8 mouse cellular contexts compared by ENCODE assay signal in the genomic region with DNA sequence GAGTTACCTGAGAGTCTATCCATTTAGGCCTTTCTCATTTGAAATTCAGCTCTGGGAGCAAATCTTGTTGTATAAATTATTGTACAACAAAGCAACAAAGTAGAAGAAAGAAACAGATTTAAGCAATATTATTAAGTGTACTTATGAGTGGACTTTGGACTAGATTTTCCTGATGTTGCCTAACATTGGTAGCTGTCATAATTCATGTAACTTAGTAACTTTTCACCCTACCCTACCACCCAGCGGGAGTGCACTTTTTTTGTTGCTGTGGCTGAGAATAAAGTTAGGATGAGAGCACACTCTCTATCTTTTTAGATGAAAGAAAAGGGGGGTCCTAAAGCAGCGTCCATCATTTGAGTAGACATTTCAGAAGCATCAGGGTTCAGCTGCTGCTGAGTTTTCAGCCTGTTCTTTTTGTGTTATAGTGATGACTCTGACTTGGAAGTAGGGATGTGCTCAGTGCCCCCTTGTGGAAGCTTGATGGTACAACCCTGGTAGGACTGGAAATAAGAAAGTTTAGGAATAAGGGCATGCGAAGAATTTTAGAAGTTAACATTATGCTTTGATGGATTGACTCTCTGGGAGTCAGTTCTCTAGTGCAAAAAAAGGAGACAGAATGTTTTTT. TPM values are rescaled to one million over a fixed set of nuclear protein-coding genes. Genes with fewer than 3 reads are reported as not detected.
DNase-seq lines count a peak whose midpoint lies in the region; ATAC-seq and TF ChIP-seq lines count a peak whose summit lies in the region.

No protein-coding gene starts in this region.

- no peak overlapping the region for H3K4me2 ChIP-seq in hindbrain, postnatal 0 days (ENCODE audit: low read depth, low read length)

- intact Hi-C loops in left cerebral cortex, postnatal 25 days (cut with DNase I), result loop anchor here (5.0 kb wide), 3 partner anchors 66 to 186 kb away; a partner anchor contains a TSS

- peak; percentile 75 for DNase-seq in 3T3-L1 (ENCODE audit: low read depth, low spot score)
- DNase-seq in CD4-positive, CD25-positive, alpha-beta regulatory T cell, adult 2 months (ENCODE audit: low read depth, low spot score), result peak; percentile 69
- peak; percentile 48 for DNase-seq in c-Kit-positive CD71-negative TER-119-negative erythroid progenitor cells, embryonic 14.5 days (ENCODE audit: low read depth)
- DNase-seq in hindbrain, postnatal 0 days (ENCODE audit: low spot score), result peak; percentile 81
- DNase-seq in left cerebral cortex, postnatal 25 days (ENCODE audit: low spot score in 2 of 2), result peak; percentile 69 to 76
- DNase-seq in natural killer cell, adult 2 months (ENCODE audit: low spot score in 2 of 2), result peak; percentile 2 to 16
- no peak for DNase-seq in testis, postnatal 14 days (ENCODE audit: low spot score)

- H3K9ac ChIP-seq in hindbrain, postnatal 0 days (replicated peaks; ENCODE audit: low read length), result no peak overlapping the region

- no peak overlapping the region for H3K4me3 ChIP-seq in hindbrain, postnatal 0 days (ENCODE audit: low read length)

- WGBS in hindbrain, postnatal 0 days, result 43% methylated on average over 3 of the region's 3 CpGs

- H3K4me1 ChIP-seq in hindbrain, postnatal 0 days (ENCODE audit: insufficient read depth, low read length), result no peaks in the 10 kb centered on the region

- peak; percentile 83 for TF ChIP-seq CTCF in hindbrain, postnatal 0 days (IDR thresholded peaks at IDR 0.05; ENCODE audit: low read depth)

- peak; percentile 73 for ATAC-seq in erythroid progenitor cell, adult 5-6 weeks (replicated peaks; ENCODE audit: low FRiP score, poor library complexity, severe bottlenecking)
- 0 out of 2 replicates have a peak, but pooled peaks have one; percentile 38 for ATAC-seq in hindbrain, postnatal 0 days

- H3K27me3 ChIP-seq in hindbrain, postnatal 0 days (ENCODE audit: insufficient read depth, low read length), result no peaks in the 10 kb centered on the region

- H3K27ac ChIP-seq in hindbrain, postnatal 0 days, result no peak overlapping the region

- no peaks in the 10 kb centered on the region for H3K9me3 ChIP-seq in hindbrain, postnatal 0 days (ENCODE audit: low read length)

- H3K36me3 ChIP-seq in hindbrain, postnatal 0 days (ENCODE audit: insufficient read depth, low read length), result no peaks in the 10 kb centered on the region

RNA-seq across cellular contexts. Expression of a gene that starts 59.1 kb away (rescaled TPM):
- total RNA-seq in erythroid progenitor cell, adult 5-6 weeks (2015; ENCODE audit: low replicate concordance), result 9.7 and 18.4 TPM in 2 replicates
- 34.5 and 53.3 TPM in 2 replicates for total RNA-seq in erythroid progenitor cell, adult 5-6 weeks (2017; ENCODE audit: low replicate concordance)
- 53.6 and 55.2 TPM in 2 replicates for total RNA-seq in hindbrain, postnatal 0 days (2014; rRNA removed)
- 56.7 and 58.2 TPM in 2 replicates for polyA plus RNA-seq in hindbrain, postnatal 0 days (2015; fragmentation: Nextera tagmentation; extraction: Ambion mirVana)
- total RNA-seq in left cerebral cortex, postnatal 25 days (2021), result 10 to 100 TPM; 69.6 to 70.4 TPM

RNA-seq across cellular contexts. Expression of a gene that starts 59.2 kb away (rescaled TPM):
- 28.1 and 67.1 TPM in 2 replicates for total RNA-seq in erythroid progenitor cell, adult 5-6 weeks (2015; ENCODE audit: low replicate concordance)
- total RNA-seq in erythroid progenitor cell, adult 5-6 weeks (2017; ENCODE audit: low replicate concordance), result 31.3 and 66.4 TPM in 2 replicates
- 21.4 and 27.4 TPM in 2 replicates for total RNA-seq in hindbrain, postnatal 0 days (2014; rRNA removed)
- polyA plus RNA-seq in hindbrain, postnatal 0 days (2015; fragmentation: Nextera tagmentation; extraction: Ambion mirVana), result 63.5 and 65.2 TPM in 2 replicates
- 10 to 100 TPM; 66.5 to 76.3 TPM for total RNA-seq in left cerebral cortex, postnatal 25 days (2021)
